Comparison of ENCODE assay signal across 22 mouse cellular contexts in the genomic region with DNA sequence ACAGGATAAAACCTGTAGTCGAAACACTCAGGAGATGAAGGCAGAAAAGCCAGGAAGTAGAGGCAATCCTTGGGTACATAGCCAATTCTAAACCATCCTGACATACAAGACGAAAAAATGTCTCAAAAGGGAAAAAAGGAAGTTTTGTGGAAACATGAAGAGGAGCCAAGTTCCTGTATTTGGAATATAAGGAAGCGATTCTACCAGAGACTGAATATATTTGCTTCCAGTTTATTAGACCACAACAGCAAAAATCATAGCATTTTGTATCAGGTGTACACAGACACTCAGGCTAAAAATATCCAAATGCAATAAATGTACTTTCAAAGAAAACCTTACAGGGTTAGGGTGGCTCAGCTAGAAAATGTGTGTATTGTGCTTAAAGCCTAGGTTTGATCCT.
"Had no signal": no experiment of that assay in that cellular context is flagged by ENCODE, and none has a peak within 500 bp of the region (broad histone marks: within the 10 kb centered on the region; RNA-seq: fewer than 3 reads in every experiment).

No protein-coding gene starts in this region.

- H3K27ac ChIP-seq: liver, embryonic 15.5 days; lung, embryonic 15.5 days; midbrain, embryonic 10.5 days; midbrain, embryonic 12.5 days; neural tube, embryonic 13.5 days; neural tube, embryonic 15.5 days had no signal

- H3K4me3 ChIP-seq: liver, embryonic 15.5 days; lung, embryonic 15.5 days; midbrain, embryonic 10.5 days; midbrain, embryonic 12.5 days; myocyte; neural tube, embryonic 13.5 days; neural tube, embryonic 15.5 days had no signal

- H3K4me1 ChIP-seq: liver, embryonic 15.5 days; lung, embryonic 15.5 days; midbrain, embryonic 10.5 days; midbrain, embryonic 12.5 days; neural tube, embryonic 13.5 days; neural tube, embryonic 15.5 days had no signal

- DNase-seq: liver, postnatal 0 days; lung, adult 2 months; lung, postnatal 14 days; lung, postnatal 36 days; midbrain, embryonic 14.5 days; retina, postnatal 1 day; right cerebral cortex, adult 18-20 months; right cerebral cortex, postnatal 25 days; right cerebral cortex, postnatal 4 days; spleen, adult 18-20 months; thymus, adult 18-20 months; thymus, postnatal 25 days; thymus, postnatal 4 days had no signal

- ATAC-seq: liver, postnatal 0 days; lung, postnatal 0 days; midbrain, embryonic 16.5 days had no signal
